Mouse (Mus musculus): ENCODE results near the gene Kptn.

Kptn gene

GRCm38 (mm10) chr7:16119569-16120261, at the start of gene Kptn:
Kptn (plus strand) TSS chr7:16119895.
- DNase-seq (ENCODE audit: low spot score in 2 of 2) = peak; percentile 87 to 91

- DNase-seq (ENCODE audit: low spot score in 2 of 2) = no peak
Observed at GRCm38 (mm10) chr7:16070846-16071245, 48.8 kb upstream of the Kptn start.

GRCm38 (mm10) chr7:16071906-16072305, 47.8 kb upstream of the Kptn start:
- DNase-seq (ENCODE audit: low spot score in 2 of 2) = no peak

DNA sequence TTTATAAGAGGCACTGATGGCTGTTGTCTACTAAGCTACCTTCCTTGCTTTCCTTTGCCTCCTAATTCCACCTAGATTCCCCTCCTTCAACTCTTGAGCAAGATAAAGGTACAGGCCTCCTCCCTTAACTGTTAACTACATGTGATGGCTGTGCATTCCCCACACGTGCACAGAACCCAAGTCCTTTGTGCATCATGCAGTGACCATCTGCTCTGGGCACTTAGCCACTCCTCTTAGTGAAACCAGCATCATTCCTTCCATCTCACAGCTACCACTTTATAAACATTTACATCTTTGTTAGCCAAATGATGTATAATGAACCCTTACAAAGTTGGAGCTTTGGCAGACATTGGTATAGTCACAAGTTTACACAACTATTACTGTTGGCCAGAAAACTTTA, 39.7 kb upstream of the Kptn start:
- DNase-seq (ENCODE audit: low spot score in 2 of 2) = no peak

- no peak for DNase-seq (ENCODE audit: low spot score in 2 of 2)
Observed at GRCm38 (mm10) chr7:16080581-16080980, 39.1 kb upstream of the Kptn start.

DNA sequence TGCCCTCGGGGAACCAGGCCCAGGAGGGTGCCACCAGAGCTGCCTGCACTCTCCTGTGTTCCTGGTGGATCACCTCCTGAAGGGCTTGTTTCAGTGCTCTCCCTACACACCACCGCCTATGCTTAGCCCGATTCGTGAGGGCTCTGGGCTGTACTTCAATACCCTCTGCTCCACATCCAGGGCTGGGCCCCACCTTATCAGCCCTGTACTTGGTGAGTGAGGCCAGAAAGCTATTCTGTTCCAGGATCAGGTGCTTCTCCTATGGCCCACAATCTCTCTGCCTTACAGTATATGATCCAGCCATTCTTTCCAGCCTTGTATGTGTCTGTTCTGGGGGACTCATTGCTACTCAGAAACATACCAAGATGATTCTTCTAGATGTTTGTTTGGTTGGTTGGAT, 36.3 kb upstream of the Kptn start:
- no peak for DNase-seq (ENCODE audit: low spot score in 2 of 2)

DNA sequence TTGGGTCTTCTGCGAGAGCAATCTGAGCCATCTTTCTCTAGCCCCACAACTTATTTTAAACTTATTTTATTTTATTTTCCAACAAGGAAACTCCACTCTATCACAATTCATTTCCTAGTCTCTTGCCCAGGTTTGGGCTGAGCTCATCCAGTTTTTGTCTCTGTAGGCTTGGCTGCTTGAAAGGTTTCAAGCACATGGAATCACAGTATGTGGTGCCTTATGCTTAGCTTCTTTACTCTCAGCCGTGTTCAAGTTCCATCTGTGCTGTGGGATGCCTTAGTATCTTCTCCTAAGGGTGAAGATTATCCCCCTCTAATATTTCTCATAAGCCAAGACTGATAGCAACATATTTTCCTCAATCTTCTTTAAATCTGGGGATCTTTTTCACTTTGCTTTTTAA, 32.1 kb upstream of the Kptn start:
- DNase-seq (ENCODE audit: low spot score in 2 of 2) = no peak

DNA sequence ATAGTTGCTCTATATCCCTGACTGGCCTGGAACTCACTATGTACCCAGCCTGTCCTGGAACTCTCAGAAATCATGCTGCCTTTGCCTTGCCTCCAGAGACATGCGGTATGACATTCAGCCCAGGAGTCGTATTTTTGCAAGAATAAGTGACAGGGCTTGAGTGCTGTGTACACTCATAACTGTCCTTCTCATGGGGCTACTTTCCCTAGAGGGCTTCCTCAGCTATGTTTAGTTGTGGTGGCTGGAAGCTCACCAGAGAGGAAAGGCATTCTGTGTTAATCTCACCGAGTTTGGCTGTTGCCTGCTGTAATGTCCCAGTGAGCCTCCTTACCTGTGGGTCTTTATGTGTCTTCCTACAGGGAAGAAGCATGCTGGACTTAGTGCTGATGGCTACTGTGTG, 25.1 kb upstream of the Kptn start:
- no peak for DNase-seq (ENCODE audit: low spot score in 2 of 2)

DNA sequence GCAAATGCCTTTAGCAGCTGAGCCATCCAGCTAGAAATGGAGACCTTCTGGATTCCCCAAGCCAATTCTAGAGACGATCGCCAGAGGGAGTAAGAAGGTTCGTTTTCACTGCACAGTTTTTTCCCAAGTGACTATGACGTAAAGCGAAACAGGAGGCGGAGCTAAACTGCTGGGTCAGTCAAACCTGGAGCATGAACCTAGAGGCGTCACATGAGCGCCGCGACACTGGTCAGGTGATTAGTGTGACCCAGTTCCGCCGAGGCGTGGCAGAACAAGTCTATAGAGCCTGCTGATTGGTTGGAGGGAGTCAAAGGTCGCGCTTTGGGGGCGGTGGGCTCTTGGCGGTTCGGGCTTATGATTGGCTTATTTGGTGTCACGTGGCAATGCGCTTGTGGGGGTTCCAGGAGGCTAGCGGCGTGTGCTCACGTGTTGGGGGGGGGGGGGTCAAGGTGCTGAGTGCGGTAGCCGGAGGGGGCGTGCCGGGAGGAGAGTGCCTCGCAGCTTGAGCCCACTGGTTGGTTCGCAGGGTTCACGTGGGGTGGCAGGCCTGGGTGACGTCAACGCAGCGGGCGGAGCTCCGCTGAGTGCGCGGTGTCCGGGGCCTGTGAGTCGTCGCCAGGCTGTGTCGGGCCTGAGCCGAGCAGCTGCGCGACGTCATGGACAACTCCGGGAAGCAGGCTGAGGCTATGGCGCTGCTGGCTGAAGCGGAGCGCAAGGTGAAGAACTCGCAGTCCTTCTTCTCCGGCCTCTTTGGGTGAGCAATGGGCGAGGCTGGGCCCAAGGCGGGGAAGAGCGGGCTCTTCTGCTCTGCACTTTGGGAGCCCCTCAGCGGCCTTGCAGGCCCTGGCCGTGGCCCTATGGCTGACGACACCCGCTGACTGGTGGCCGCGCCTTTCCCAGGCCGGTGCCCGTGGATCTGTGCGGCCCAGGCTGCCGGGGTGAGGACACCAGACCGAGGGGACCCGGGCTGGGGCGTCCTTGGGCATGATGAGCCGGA, 21.4 kb upstream of the Kptn start, which contains the start of gene Napa:
Napa (plus strand) TSS at position 438 of the 997 bp plus-strand sequence.
- peak; percentile 96 to 99 for DNase-seq (ENCODE audit: low spot score in 2 of 2)

DNA sequence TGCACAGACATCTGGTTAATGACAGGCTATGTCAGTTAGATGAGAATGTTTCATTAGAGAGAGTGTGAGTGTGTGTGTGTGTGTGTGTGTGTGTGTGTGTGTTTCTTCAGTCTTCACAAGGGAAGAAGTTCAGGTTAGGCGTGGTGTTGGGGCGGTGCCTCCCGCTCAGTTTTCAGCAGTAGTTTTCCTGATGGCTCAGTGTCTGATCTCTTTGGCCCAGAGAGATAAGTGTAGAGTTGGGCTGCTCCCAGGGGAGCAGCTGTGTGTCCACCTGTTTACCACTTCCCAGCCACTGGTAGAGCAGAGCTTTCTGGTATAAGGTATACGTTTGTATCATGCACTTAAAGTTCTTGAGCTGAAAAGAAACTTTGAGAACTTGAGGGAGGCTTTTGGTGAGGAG, 19.8 kb upstream of the Kptn start:
- no peak for DNase-seq (ENCODE audit: low spot score in 2 of 2)

DNA sequence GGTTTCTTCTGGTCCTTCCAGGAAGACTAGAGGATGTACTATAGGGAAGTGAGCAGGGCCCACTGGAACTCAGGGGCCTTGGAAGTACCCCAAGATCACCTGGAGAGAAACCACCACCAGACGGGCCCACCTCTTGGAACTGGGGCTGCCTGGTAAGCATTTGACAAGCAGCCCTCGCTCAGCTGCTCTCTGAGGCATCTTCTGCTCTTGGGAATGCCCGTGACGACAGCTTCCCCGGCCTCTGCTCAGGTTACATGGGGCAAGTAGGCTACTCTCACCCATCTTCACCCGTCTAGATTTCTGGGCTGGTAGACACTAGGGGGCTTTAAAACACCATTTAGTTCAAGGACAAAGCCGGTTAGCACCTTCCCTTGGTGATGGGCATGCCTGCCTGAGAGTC, 18.6 kb upstream of the Kptn start:
- DNase-seq (ENCODE audit: low spot score in 2 of 2) = no peak

DNA sequence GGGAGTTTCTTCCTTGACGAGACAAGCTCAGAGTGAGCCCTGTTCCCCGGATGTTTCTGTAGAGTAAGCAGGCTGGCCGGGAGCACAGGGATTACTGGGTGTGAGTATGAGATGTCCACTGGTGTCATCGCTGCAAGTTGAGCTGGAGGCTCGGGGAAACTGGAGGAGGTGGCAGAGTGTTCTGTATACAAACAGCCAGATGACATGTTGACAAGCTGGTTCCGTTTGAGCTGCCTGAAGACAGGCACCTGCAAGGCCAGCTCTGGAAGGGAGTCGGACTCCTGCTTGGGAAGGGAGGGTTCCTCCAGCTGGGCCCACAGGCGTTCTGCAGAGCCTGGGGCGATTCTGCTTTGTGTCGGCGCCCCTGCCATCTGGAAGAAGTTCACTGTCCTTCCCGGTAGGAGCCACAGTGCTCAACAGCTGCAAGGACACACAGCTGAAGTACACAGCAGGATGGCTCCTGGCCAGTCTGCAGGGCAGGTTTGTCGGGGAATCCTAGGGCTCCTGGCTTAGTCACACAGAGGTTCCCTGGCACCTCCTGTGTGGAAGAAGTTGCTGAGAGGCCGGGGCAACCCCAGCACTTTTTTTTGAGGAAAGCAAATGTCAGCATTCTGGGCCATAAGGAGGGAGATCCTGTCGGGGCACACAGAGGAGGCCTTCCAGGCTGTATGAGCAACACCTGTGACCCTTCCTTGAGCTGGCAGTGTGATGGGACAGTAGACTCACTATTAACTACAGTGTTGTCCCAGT, 17.8 kb upstream of the Kptn start:
- DNase-seq (ENCODE audit: low spot score in 2 of 2) = no peak

GRCm38 (mm10) chr7:16102686-16103226, 16.9 kb upstream of the Kptn start:
- DNase-seq (ENCODE audit: low spot score in 2 of 2) = no peak

DNA sequence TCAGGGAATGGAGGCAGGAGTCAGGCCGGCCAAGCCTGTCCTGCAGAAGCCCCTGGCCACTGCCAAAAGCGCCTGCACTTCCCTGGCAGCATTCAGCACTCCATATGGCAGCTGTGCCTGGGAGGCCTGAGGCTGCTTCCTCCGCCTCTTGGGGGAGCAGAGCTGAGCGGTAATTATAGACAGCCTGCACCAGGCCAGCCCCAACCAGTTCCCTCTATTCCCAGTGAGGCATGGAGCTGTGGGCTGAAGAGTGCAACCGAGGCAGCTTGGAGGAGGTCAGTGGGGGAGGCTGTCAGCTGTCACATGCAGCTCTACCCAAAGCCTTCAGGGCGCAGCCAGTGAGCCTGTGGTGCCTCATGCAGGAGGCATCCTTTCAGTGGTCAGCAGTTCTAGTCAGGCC, 15.9 kb upstream of the Kptn start:
- DNase-seq (ENCODE audit: low spot score in 2 of 2) = no peak

GRCm38 (mm10) chr7:16104611-16105388, 14.9 kb upstream of the Kptn start:
- no peak for DNase-seq (ENCODE audit: low spot score in 2 of 2)

DNA sequence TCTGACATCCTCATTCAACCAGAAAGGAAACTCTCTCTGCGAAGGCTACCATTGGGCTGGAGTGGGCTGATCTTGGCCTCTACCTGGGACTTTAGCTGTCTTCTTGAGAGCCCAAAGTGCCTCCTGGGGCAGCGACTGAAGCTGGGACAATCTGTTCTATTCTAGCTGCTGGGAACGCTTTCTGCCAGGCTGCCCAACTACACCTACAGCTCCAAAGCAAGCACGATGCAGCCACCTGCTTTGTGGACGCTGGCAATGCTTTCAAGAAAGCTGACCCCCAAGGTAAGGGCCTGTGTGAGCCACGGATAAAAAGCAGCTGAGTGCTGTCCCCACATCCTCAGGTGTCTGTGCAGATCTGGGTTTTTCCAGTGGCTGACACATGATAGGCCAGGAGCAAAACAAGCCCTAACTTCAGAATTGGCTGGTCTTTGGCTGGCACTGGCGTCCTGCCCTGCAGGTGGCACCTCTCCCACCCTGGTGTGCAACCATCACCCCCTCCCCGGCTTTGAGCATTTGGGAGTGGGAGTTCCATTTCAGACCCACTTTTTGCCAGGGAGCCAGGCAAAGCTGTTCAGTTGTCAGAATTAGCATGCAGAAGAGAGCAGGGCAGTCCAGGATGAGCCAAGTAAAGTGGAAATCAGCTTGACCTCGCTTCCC, 10.7 kb upstream of the Kptn start:
- no peak for DNase-seq (ENCODE audit: low spot score in 2 of 2)

GRCm38 (mm10) chr7:16110158-16110557, 9.5 kb upstream of the Kptn start:
- no peak for DNase-seq (ENCODE audit: low spot score in 2 of 2)

DNA sequence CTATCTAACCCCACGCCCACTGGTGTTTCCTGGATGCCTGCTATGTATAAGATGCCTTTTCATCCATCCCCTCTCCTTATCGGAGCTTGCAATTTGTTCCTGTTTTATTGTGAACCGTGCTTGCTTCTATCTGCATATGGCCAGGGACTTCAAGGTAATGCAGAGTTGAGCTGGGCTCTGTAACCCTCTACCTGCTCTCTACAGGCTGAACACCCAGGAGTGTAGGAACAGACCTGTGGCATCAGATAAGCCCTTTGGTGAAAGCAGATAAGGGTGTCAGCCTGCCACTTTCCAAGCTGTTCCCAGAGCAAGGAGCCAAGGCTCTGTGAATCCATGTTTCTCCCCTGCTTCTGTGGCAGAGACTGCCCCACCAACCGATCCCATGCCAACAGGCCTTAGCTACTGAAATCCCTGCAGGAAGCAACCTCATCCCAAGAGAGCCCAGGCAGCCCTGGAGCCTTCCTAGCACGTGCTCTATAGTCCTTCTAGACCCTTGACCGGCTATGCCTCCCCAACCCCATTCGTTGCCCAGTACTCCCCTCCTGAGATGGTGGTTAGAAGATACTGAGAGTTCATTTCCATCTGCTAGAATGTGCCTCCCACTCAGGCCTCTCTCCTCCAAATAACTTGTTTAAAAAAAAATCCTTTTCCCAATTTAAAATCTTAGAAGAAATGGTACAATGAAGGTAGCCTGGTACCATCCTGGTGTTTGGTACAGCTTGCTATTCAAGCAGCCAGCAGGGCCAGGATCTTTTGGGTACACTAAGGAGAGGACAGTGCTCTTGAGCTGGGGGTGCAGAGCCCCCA, 8.2 kb upstream of the Kptn start:
- DNase-seq (ENCODE audit: low spot score in 2 of 2) = no peak

DNA sequence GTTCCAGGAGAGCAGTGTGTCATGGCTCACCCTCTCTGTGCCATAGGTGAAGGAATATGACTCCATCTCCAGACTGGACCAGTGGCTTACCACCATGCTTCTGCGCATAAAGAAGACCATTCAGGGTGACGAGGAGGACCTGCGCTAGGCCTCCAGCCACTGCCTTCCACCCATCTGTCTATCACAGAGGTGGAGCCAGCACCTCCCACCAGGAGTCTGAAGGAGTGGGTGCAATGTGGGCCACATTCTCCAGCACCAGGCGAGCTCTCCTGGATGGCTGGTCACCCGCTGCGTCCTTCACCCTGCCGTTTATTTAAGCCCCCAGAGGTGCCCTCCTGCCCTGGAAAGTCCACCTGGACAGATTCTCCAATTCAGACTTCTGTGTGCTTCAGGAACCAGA, 3.3 kb upstream of the Kptn start:
- no peak for DNase-seq (ENCODE audit: low spot score in 2 of 2)

GRCm38 (mm10) chr7:16117100-16117499, 2.6 kb upstream of the Kptn start:
- DNase-seq (ENCODE audit: low spot score in 2 of 2) = no peak

Measured in urinary bladder, postnatal 36 days (tissue).